Mouse (Mus musculus) stomach, embryonic 15.5 days (tissue): ENCODE measurements at regions not wholly inside any gene's neighbourhood (a gene's known extent, or its start where the extent isn't known, plus 50 kb on each side); places are given as distances from the start of the nearest gene placed in this dataset. TPM values are rescaled to one million over a fixed set of nuclear protein-coding genes. Genes with fewer than 3 reads are reported as not detected.

Experiments
- ATAC-seq: fragments of 200-750 bp; cut with Nextera tagmentation; 2 replicates; pipeline ENCODE4 v1.8.0; 2017; ENCODE audit warnings: low read depth, moderate number of reproducible peaks, moderate TSS enrichment; ENCODE audit not compliant: insufficient read depth, low FRiP score
- H3K27ac ChIP-seq: fragments of 300-500 bp; sonication (generic); 2 replicates; pipeline ENCODE4 v1.5.1; 2015; ENCODE audit warnings: mild to moderate bottlenecking, inconsistent platforms
- H3K27me3 ChIP-seq: fragments of 300-500 bp; sonication (generic); replicated peaks from 2 replicates; pipeline ENCODE4 v1.6.1; 2015; ENCODE audit warnings: inconsistent platforms
- H3K36me3 ChIP-seq: fragments of 300-500 bp; sonication (generic); 2 replicates; pipeline ENCODE4 v1.6.1; 2015; ENCODE audit warnings: inconsistent platforms
- H3K4me1 ChIP-seq: fragments of 300-500 bp; sonication (generic); 2 replicates; pipeline ENCODE4 v1.6.1; 2015; ENCODE audit warnings: inconsistent platforms
- H3K4me2 ChIP-seq: fragments of 300-500 bp; sonication (generic); 2 replicates; pipeline ENCODE4 v1.6.1; 2015; ENCODE audit warnings: mild to moderate bottlenecking, inconsistent platforms
- H3K4me3 ChIP-seq: fragments of 300-500 bp; sonication (generic); replicated peaks from 2 replicates; pipeline ENCODE4 v1.5.1; 2015; ENCODE audit warnings: inconsistent platforms
- H3K9ac ChIP-seq: fragments of 300-500 bp; sonication (generic); 2 replicates; pipeline ENCODE4 v1.6.1; 2015; ENCODE audit warnings: inconsistent platforms
- H3K9me3 ChIP-seq: fragments of 300-500 bp; sonication (generic); 2 replicates; pipeline ENCODE4 v1.6.1; 2016; ENCODE audit warnings: inconsistent platforms
- WGBS: fragments of 180-500 bp; shearing (Covaris S2); methylation state at CpG from one replicate; pipeline ENCODE4 v1.1.7; 2015; 5-methylcytosine and 5-hydroxymethylcytosine counted together
- microRNA-seq: library from miRNA; unstranded; fragments of <30 nt; microRNA quantifications from one replicate; pipeline ENCODE4, GENCODE M21; 2016

- H3K27ac ChIP-seq = no peak overlapping the region
- ATAC-seq = no peak
- 90% methylated on average over 5 of the region's 5 CpGs for WGBS
These were observed 65.0 kb upstream of the Dapk1 start for GRCm38 (mm10) chr13:60536725-60537124.

GRCm38 (mm10) chr13:60538110-60538509, 63.6 kb upstream of the Dapk1 start:
- Histone ChIP-seq H3K27ac (no peak overlapping the region), H3K36me3 (no peaks in the 10 kb centered on the region), H3K4me2 (no peak overlapping the region), H3K9me3 (no peaks in the 10 kb centered on the region), H3K27me3 (no peaks in the 10 kb centered on the region), H3K4me3 (no peak overlapping the region), H3K9ac (no peak overlapping the region), H3K4me1 (no peaks in the 10 kb centered on the region)
- no peak for ATAC-seq
- WGBS = 61% methylated on average over 8 of the region's 8 CpGs

More at GRCm38 (mm10) chr13:60536725-60537124, 65.0 kb upstream of the Dapk1 start:
- Histone ChIP-seq H3K36me3 (no peaks in the 10 kb centered on the region), H3K9ac (no peak overlapping the region), H3K4me1 (no peaks in the 10 kb centered on the region), H3K4me3 (no peak overlapping the region), H3K9me3 (no peaks in the 10 kb centered on the region), H3K4me2 (no peak overlapping the region), H3K27me3 (no peaks in the 10 kb centered on the region)

GRCm38 (mm10) chr13:60541165-60541564, 60.6 kb upstream of the Dapk1 start:
- ATAC-seq = no peak
- WGBS = 86% methylated on average over 5 of the region's 5 CpGs

GRCm38 (mm10) chr13:60544363-60544762, 57.4 kb upstream of the Dapk1 start:
- no peak for ATAC-seq
- Histone ChIP-seq H3K27me3 (no peaks in the 10 kb centered on the region), H3K27ac (no peak overlapping the region), H3K4me1 (no peaks in the 10 kb centered on the region), H3K4me2 (no peak overlapping the region), H3K9ac (no peak overlapping the region), H3K9me3 (no peaks in the 10 kb centered on the region), H3K36me3 (no peaks in the 10 kb centered on the region), H3K4me3 (no peak overlapping the region)
- 47% methylated on average over 3 of the region's 3 CpGs for WGBS

More at GRCm38 (mm10) chr13:60541165-60541564, 60.6 kb upstream of the Dapk1 start:
- H3K4me1 ChIP-seq = no peaks in the 10 kb centered on the region
- H3K9ac ChIP-seq = no peak overlapping the region
- H3K36me3 ChIP-seq = no peaks in the 10 kb centered on the region
- no peaks in the 10 kb centered on the region for H3K9me3 ChIP-seq
- H3K4me2 ChIP-seq = no peak overlapping the region
- no peak overlapping the region for H3K27ac ChIP-seq
- no peak overlapping the region for H3K4me3 ChIP-seq
- no peaks in the 10 kb centered on the region for H3K27me3 ChIP-seq

- no peak for ATAC-seq
- no peak overlapping the region for H3K27ac ChIP-seq
- no peaks in the 10 kb centered on the region for H3K36me3 ChIP-seq
- no peak overlapping the region for H3K4me3 ChIP-seq
- no peak overlapping the region for H3K4me2 ChIP-seq
- no peaks in the 10 kb centered on the region for H3K27me3 ChIP-seq
- H3K9ac ChIP-seq = no peak overlapping the region
- no peaks in the 10 kb centered on the region for H3K4me1 ChIP-seq
- no peaks in the 10 kb centered on the region for H3K9me3 ChIP-seq
- WGBS = 71% methylated on average over 2 of the region's 2 CpGs
These were observed 55.6 kb upstream of the Dapk1 start for GRCm38 (mm10) chr13:60545999-60546733.

Small RNA genes in the stretch of these regions (microRNA-seq; reads per million reads assigned to microRNA genes)
- gene Gm24999 (not detected), gene Gm25000 (not detected)
